In genomic region chr3:116440066-116440997, GRCm38 (mm10) we compare ENCODE assay signal across 18 mouse cellular contexts. TPM values are rescaled to one million over a fixed set of nuclear protein-coding genes. Genes with fewer than 3 reads are reported as not detected.
A peak's percentile ranks its signal among the peaks of the same experiment; 100 is the strongest.
DNase-seq lines count a peak whose midpoint lies in the region; ATAC-seq and TF ChIP-seq lines count a peak whose summit lies in the region.
"Had no signal": no experiment of that assay in that cellular context is flagged by ENCODE, and none has a peak within 500 bp of the region (broad histone marks: within the 10 kb centered on the region; RNA-seq: fewer than 3 reads in every experiment).

No protein-coding gene starts in this region.

- peak overlapping the region in 1 of 3 experiments; percentile 31 for H3K4me3 ChIP-seq in CH12.LX (replicated peaks in 1 of 3; ENCODE audit: low read depth in 2 of 3, low read length in 2 of 3, poor library complexity in 1 of 3)
- no peak overlapping the region for H3K4me3 ChIP-seq in hindbrain, embryonic 11.5 days (ENCODE audit: low read depth, low read length)
- H3K4me3 ChIP-seq: embryonic facial prominence, embryonic 13.5 days; midbrain, embryonic 12.5 days; myocyte; stomach, embryonic 15.5 days had no signal

- peaks cover 10% of the 10 kb centered on the region for H3K9me3 ChIP-seq in CH12.LX (replicated peaks; ENCODE audit: low read length)
- H3K9me3 ChIP-seq in hindbrain, embryonic 11.5 days (ENCODE audit: control insufficient read depth, low read length) = no peaks in the 10 kb centered on the region
- H3K9me3 ChIP-seq: embryonic facial prominence, embryonic 13.5 days; midbrain, embryonic 12.5 days; stomach, embryonic 15.5 days had no signal

- no peak for DNase-seq in CH12.LX (ENCODE audit: extremely low read depth)
- DNase-seq in induced T-regulatory cell, adult 2 months (ENCODE audit: low read depth) = peak; percentile 69
- peak; percentile 43 to 49 for DNase-seq in thymus, postnatal 36 days
- DNase-seq in cerebellum, postnatal 25 days = no peak
- no peak for DNase-seq in hindbrain, embryonic 11.5 days (ENCODE audit: low spot score)
- DNase-seq: adrenal gland, postnatal 25 days; cerebellum, adult 18-20 months; forebrain, postnatal 0 days; gastrocnemius, postnatal 10 days; layer of hippocampus, postnatal 36 days; lung, adult 18-20 months had no signal

- H3K79me2 ChIP-seq in CH12.LX (replicated peaks; ENCODE audit: control insufficient read depth, extremely low read depth, insufficient read depth, poor library complexity, severe bottlenecking) = no peaks in the 10 kb centered on the region; the same call in 1 of the 2 replicates

- in situ Hi-C loops in CH12.LX (cut with MboI; ENCODE audit: low pct_ligation_motif_present, low pct_unique_long_range_greater_than_20kb, low sequenced_read_pairs) = no loop called here

- peak; percentile 48 for ATAC-seq in megakaryocyte progenitor cell, adult 5-6 weeks (replicated peaks; ENCODE audit: poor library complexity)
- no peak for ATAC-seq in hindbrain, embryonic 11.5 days (ENCODE audit: low FRiP score)
- no peak for ATAC-seq in megakaryocyte-erythroid progenitor cell, adult 5-6 weeks (replicated peaks; ENCODE audit: low FRiP score, low TSS enrichment, poor library complexity, severe bottlenecking)
- ATAC-seq: forebrain, postnatal 0 days; hindbrain, postnatal 0 days had no signal

- dilution Hi-C loops in CH12.LX (cut with MboI; ENCODE audit: extremely low pct_ligation_motif_present, extremely low pct_unique_long_range_greater_than_20kb, low sequenced_read_pairs) = no loop called here

- H3K36me3 ChIP-seq in CH12.LX (replicated peaks in 1 of 2; ENCODE audit: control insufficient read depth in 1 of 2, insufficient read depth in 1 of 2, low read length in 1 of 2) = no peaks in the 10 kb centered on the region
- no peaks in the 10 kb centered on the region for H3K36me3 ChIP-seq in hindbrain, embryonic 11.5 days (ENCODE audit: control insufficient read depth, insufficient read depth, low read length)
- H3K36me3 ChIP-seq: embryonic facial prominence, embryonic 13.5 days; midbrain, embryonic 12.5 days; stomach, embryonic 15.5 days had no signal

- peak overlapping the region; percentile 39 for H3K4me2 ChIP-seq in CH12.LX (ENCODE audit: insufficient read depth, low read depth, poor library complexity, severe bottlenecking)
- H3K4me2 ChIP-seq in hindbrain, embryonic 11.5 days (replicated peaks; ENCODE audit: low read depth, low read length) = no peak overlapping the region
- H3K4me2 ChIP-seq: embryonic facial prominence, embryonic 13.5 days; midbrain, embryonic 12.5 days; stomach, embryonic 15.5 days had no signal

- TF ChIP-seq RAD21 in CH12.LX (IDR thresholded peaks at IDR 0.05; ENCODE audit: low read depth, low read length) = no peak

- no peak for TF ChIP-seq POLR2A in CH12.LX (IDR thresholded peaks at IDR 0.05; ENCODE audit: low read depth, low read length)

- no peak for TF ChIP-seq EP300 in CH12.LX (IDR thresholded peaks at IDR 0.05; ENCODE audit: low read length)

- 76% methylated on average over 8 of the region's 8 CpGs for WGBS in hindbrain, embryonic 11.5 days

- no peak for TF ChIP-seq CTCF in CH12.LX (conservative IDR thresholded peaks at IDR 0.05 in 1 of 2, IDR thresholded peaks at IDR 0.05 in 1 of 2; ENCODE audit: low read depth in 2 of 2, low read length in 2 of 2)

- no peaks in the 10 kb centered on the region for H3K27me3 ChIP-seq in CH12.LX (replicated peaks)
- H3K27me3 ChIP-seq in hindbrain, embryonic 11.5 days (ENCODE audit: control insufficient read depth, insufficient read depth, low read length) = no peaks in the 10 kb centered on the region
- H3K27me3 ChIP-seq: embryonic facial prominence, embryonic 13.5 days; midbrain, embryonic 12.5 days; stomach, embryonic 15.5 days had no signal

- peak overlapping the region; percentile 76 for H3K9ac ChIP-seq in CH12.LX (ENCODE audit: insufficient read depth, low read depth)
- no peak overlapping the region for H3K9ac ChIP-seq in hindbrain, embryonic 11.5 days (ENCODE audit: low read depth, low read length)
- H3K9ac ChIP-seq: embryonic facial prominence, embryonic 13.5 days; forebrain, postnatal 0 days; midbrain, embryonic 12.5 days; stomach, embryonic 15.5 days had no signal

- peak overlapping the region; percentile 29; the same call in 1 of the 2 replicates for H3K27ac ChIP-seq in CH12.LX (ENCODE audit: insufficient read depth, low read depth)
- H3K27ac ChIP-seq in hindbrain, embryonic 11.5 days (ENCODE audit: low read depth, low read length) = no peak overlapping the region
- H3K27ac ChIP-seq: embryonic facial prominence, embryonic 13.5 days; hindbrain, postnatal 0 days; midbrain, embryonic 12.5 days; stomach, embryonic 15.5 days had no signal

- peaks cover 14 to 31% of the 10 kb centered on the region in 2 experiments for H3K4me1 ChIP-seq in CH12.LX (ENCODE audit: control insufficient read depth in 1 of 2, insufficient read depth in 2 of 2)
- H3K4me1 ChIP-seq in hindbrain, embryonic 11.5 days (replicated peaks; ENCODE audit: control insufficient read depth, insufficient read depth, low read length) = no peaks in the 10 kb centered on the region
- H3K4me1 ChIP-seq: embryonic facial prominence, embryonic 13.5 days; midbrain, embryonic 12.5 days; stomach, embryonic 15.5 days had no signal

TF ChIP-seq in CH12.LX, 34 proteins besides CTCF, POLR2A, EP300 and RAD21:
- TF ChIP-seq ZKSCAN1 (IDR thresholded peaks at IDR 0.05; ENCODE audit: borderline replicate concordance, low read depth, low read length) (no peak), ZNF384 (IDR thresholded peaks at IDR 0.05; ENCODE audit: low read depth, low read length) (no peak), USF2 (conservative IDR thresholded peaks at IDR 0.05; ENCODE audit: low read depth, low read length) (no peak), SIN3A (IDR thresholded peaks at IDR 0.05; ENCODE audit: low read length) (no peak), MXI1 (IDR thresholded peaks at IDR 0.05; ENCODE audit: low read depth, low read length) (no peak), ZMIZ1 (IDR thresholded peaks at IDR 0.05; ENCODE audit: low read depth, low read length) (no peak), RCOR1 (conservative IDR thresholded peaks at IDR 0.05; ENCODE audit: low read depth, low read length) (no peak), MAFK (IDR thresholded peaks at IDR 0.05; ENCODE audit: insufficient replicate concordance, low read length) (no peak), MAZ (IDR thresholded peaks at IDR 0.05; ENCODE audit: low read depth, low read length) (no peak), MYC (IDR thresholded peaks at IDR 0.05; ENCODE audit: low read depth, low read length) (no peak), SMC3 (IDR thresholded peaks at IDR 0.05; ENCODE audit: low read depth, low read length) (no peak), JUN (IDR thresholded peaks at IDR 0.05; ENCODE audit: insufficient read depth, low read depth, low read length) (no peak), NELFE (IDR thresholded peaks at IDR 0.05; ENCODE audit: low read depth, low read length) (no peak), JUND (conservative IDR thresholded peaks at IDR 0.05; ENCODE audit: low read depth, low read length) (no peak)

RNA-seq across cellular contexts. Expression of gene Cdc14a, which starts 16.5 kb away (rescaled TPM):
- 8.9 and 9.4 TPM in 2 replicates for total RNA-seq in CH12.LX (2012; rRNA removed)
- total RNA-seq in CH12.LX (2014; rRNA removed) = 9.8 and 12.0 TPM in 2 replicates
- 11.5 and 12.1 TPM in 2 replicates for polyA plus RNA-seq in CH12.LX (2012; ENCODE audit: insufficient read length, low read depth)
- total RNA-seq in megakaryocyte progenitor cell, adult 5-6 weeks (2015) = 26.7 and 28.5 TPM in 2 replicates
- total RNA-seq in megakaryocyte progenitor cell, adult 5-6 weeks (2017) = 25.9 and 30.7 TPM in 2 replicates
- polyA plus RNA-seq in hindbrain, embryonic 11.5 days (2014; fragmentation: Nextera tagmentation; extraction: Ambion mirVana) = 14.1 and 17.2 TPM in 2 replicates
- 11.8 and 20.9 TPM in 2 replicates for total RNA-seq in megakaryocyte-erythroid progenitor cell, adult 5-6 weeks (2014; fragmentation: Nextera tagmentation)
- 18.7 and 30.9 TPM in 2 replicates for total RNA-seq in megakaryocyte-erythroid progenitor cell, adult 5-6 weeks (2017)

Comparison
In these comparisons a context has a peak if more than half of its experiments do, and no peak if none do; other contexts are left out.
1. DNase-seq: peak in induced T-regulatory cell, adult 2 months (single experiment) and thymus, postnatal 36 days (2 of 2); none in CH12.LX (single experiment), cerebellum, postnatal 25 days (0 of 2) and hindbrain, embryonic 11.5 days (single experiment).